Mouse (Mus musculus) right cerebral cortex, adult 2 months (tissue): ENCODE measurements around the gene Gm9803.
A peak's percentile ranks its signal among the peaks of the same experiment; 100 is the strongest.
"Not testable (repeated sequence)": the region's sequence is repeated elsewhere in the genome, so short reads cannot be mapped to it uniquely, and the experiment has no call there.

Experiments used
- DNase-seq, 2 experiments: peaks; one replicate each; pipeline ENCODE4 v3.0.0; 2021 to 2022; ENCODE audit warnings: low spot score in 2 of 2

The Gm9803 gene

GRCm38 (mm10) chr10:43523931-43524330, at the start of gene Gm9803:
TSS of gene Gm9803 (plus strand) at chr10:43524084.
- DNase-seq = not testable (repeated sequence)

- peak; percentile 19 to 38 for DNase-seq
Measured at GRCm38 (mm10) chr10:43475376-43475775, 48.5 kb upstream of the Gm9803 start.

- peak in 1 of 2 experiments; percentile 20 for DNase-seq
Measured at GRCm38 (mm10) chr10:43477459-43477858, 46.4 kb upstream of the Gm9803 start.

- DNase-seq = peak; percentile 36 to 40
Measured at GRCm38 (mm10) chr10:43477865-43478681, 45.8 kb upstream of the Gm9803 start.

- peak; percentile 52 to 64 for DNase-seq
Measured at GRCm38 (mm10) chr10:43478751-43479435, 45.0 kb upstream of the Gm9803 start, which contains the start of gene Bend3. TSS of gene Bend3 (plus strand) at chr10:43478831.

GRCm38 (mm10) chr10:43479436-43480157, 44.3 kb upstream of the Gm9803 start:
- DNase-seq = peak; percentile 60 to 66

GRCm38 (mm10) chr10:43480227-43480849, 43.5 kb upstream of the Gm9803 start:
- no peak for DNase-seq

- DNase-seq = no peak
Measured at GRCm38 (mm10) chr10:43481179-43481578, 42.7 kb upstream of the Gm9803 start.

- DNase-seq = no peak
Measured at GRCm38 (mm10) chr10:43482021-43482420, 41.9 kb upstream of the Gm9803 start.

GRCm38 (mm10) chr10:43483426-43483995, 40.4 kb upstream of the Gm9803 start:
- DNase-seq = no peak

- DNase-seq = no peak
Measured at GRCm38 (mm10) chr10:43485751-43486268, 38.1 kb upstream of the Gm9803 start.

GRCm38 (mm10) chr10:43487441-43488010, 36.4 kb upstream of the Gm9803 start:
- no peak for DNase-seq

GRCm38 (mm10) chr10:43488258-43488657, 35.6 kb upstream of the Gm9803 start:
- DNase-seq = no peak

- no peak for DNase-seq
Measured at GRCm38 (mm10) chr10:43489139-43489538, 34.7 kb upstream of the Gm9803 start.

GRCm38 (mm10) chr10:43489550-43489949, 34.3 kb upstream of the Gm9803 start:
- no peak for DNase-seq

- no peak for DNase-seq
Measured at GRCm38 (mm10) chr10:43490034-43490433, 33.9 kb upstream of the Gm9803 start.

GRCm38 (mm10) chr10:43490846-43491245, 33.0 kb upstream of the Gm9803 start:
- no peak for DNase-seq

- no peak for DNase-seq
Measured at GRCm38 (mm10) chr10:43502599-43502998, 21.3 kb upstream of the Gm9803 start.

GRCm38 (mm10) chr10:43504291-43504690, 19.6 kb upstream of the Gm9803 start:
- no peak for DNase-seq

- DNase-seq = no peak
Measured at GRCm38 (mm10) chr10:43507051-43507450, 16.8 kb upstream of the Gm9803 start.

- no peak for DNase-seq
Measured at GRCm38 (mm10) chr10:43509228-43509627, 14.7 kb upstream of the Gm9803 start.
